Mouse (Mus musculus) heart, embryonic 15.5 days (tissue): ENCODE results near the gene Cpsf6. TPM values are rescaled to one million over a fixed set of nuclear protein-coding genes. Genes with fewer than 3 reads are reported as not detected.
"Not testable (repeated sequence)": the region's sequence is repeated elsewhere in the genome, so short reads cannot be mapped to it uniquely, and the experiment has no call there.

Experiments
- ATAC-seq: fragments of 200-750 bp; cut with Nextera tagmentation; replicated peaks from 2 replicates; pipeline ENCODE4 v1.8.0; 2017; ENCODE audit warnings: low read depth, moderate TSS enrichment; ENCODE audit not compliant: insufficient number of reproducible peaks, insufficient read depth, low FRiP score
- H3K27ac ChIP-seq: fragments of 300-500 bp; sonication (generic); 2 replicates; pipeline ENCODE4 v1.5.1; 2015; ENCODE audit warnings: mild to moderate bottlenecking, inconsistent platforms
- H3K27me3 ChIP-seq: fragments of 300-500 bp; sonication (generic); 2 replicates; pipeline ENCODE4 v1.6.1; 2015; ENCODE audit warnings: inconsistent platforms
- H3K36me3 ChIP-seq: fragments of 300-500 bp; sonication (generic); 2 replicates; pipeline ENCODE4 v1.6.1; 2015; ENCODE audit warnings: mild to moderate bottlenecking, inconsistent platforms
- H3K4me1 ChIP-seq: fragments of 300-500 bp; sonication (generic); replicated peaks from 2 replicates; pipeline ENCODE4 v1.6.1; 2015; ENCODE audit warnings: inconsistent platforms
- H3K4me2 ChIP-seq: fragments of 300-500 bp; sonication (generic); 2 replicates; pipeline ENCODE4 v1.6.1; 2015; ENCODE audit warnings: inconsistent platforms, mild to moderate bottlenecking, moderate library complexity
- H3K4me3 ChIP-seq: fragments of 300-500 bp; sonication (generic); 2 replicates; pipeline ENCODE4 v1.5.1; 2015; ENCODE audit warnings: mild to moderate bottlenecking, inconsistent platforms
- H3K9ac ChIP-seq: fragments of 300-500 bp; sonication (generic); 2 replicates; pipeline ENCODE4 v1.6.1; 2015; ENCODE audit warnings: mild to moderate bottlenecking, inconsistent platforms
- H3K9me3 ChIP-seq: fragments of 300-500 bp; sonication (generic); replicated peaks from 2 replicates; pipeline ENCODE4 v1.6.1; 2016; ENCODE audit warnings: inconsistent platforms
- WGBS: fragments of 180-500 bp; shearing (Covaris S2); methylation state at CpG from one replicate; pipeline ENCODE4 v1.1.7; 2015; ENCODE audit warnings: mixed read lengths; 5-methylcytosine and 5-hydroxymethylcytosine counted together
- polyA plus RNA-seq: library from polyadenylated mRNA; unstranded; fragments of >200 nt; fragmentation: Nextera tagmentation; extraction: Ambion mirVana; gene quantifications from 2 replicates; pipeline ENCODE4 v1.2.1, GENCODE M21; 2015

Cpsf6 gene
- polyA plus RNA-seq, 1 experiment from 2014 or later: 78.5 TPM

DNA sequence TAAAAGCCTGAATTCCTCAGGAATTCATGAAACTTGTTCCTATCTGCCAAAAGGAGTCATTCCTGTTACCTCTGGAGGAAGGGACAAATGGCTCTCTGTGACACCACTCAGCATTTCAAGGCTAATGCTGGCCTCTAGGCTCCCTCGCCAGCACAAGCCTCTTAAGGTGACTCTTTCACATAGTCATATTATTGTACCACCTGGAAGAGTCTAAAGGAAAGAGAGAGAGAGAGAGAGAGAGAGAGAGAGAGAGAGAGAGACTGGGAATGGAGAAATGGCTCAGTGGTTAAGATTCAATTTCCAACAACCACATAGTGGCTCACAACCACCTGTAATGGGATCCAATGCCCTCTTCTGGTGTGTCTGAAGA is 9.5 kb upstream of the Cpsf6 start:
- Histone ChIP-seq H3K4me2 (no peak overlapping the region), H3K9me3 (no peaks in the 10 kb centered on the region), H3K36me3 (no peaks in the 10 kb centered on the region), H3K4me3 (no peak overlapping the region), H3K27me3 (no peaks in the 10 kb centered on the region), H3K27ac (no peak overlapping the region), H3K4me1 (0 out of 2 replicates have a peak, but pooled peaks cover 3% of the 10 kb centered on the region), H3K9ac (no peak overlapping the region)
- WGBS: 79% methylated on average over 1 of the region's 1 CpGs
- no peak for ATAC-seq

DNA sequence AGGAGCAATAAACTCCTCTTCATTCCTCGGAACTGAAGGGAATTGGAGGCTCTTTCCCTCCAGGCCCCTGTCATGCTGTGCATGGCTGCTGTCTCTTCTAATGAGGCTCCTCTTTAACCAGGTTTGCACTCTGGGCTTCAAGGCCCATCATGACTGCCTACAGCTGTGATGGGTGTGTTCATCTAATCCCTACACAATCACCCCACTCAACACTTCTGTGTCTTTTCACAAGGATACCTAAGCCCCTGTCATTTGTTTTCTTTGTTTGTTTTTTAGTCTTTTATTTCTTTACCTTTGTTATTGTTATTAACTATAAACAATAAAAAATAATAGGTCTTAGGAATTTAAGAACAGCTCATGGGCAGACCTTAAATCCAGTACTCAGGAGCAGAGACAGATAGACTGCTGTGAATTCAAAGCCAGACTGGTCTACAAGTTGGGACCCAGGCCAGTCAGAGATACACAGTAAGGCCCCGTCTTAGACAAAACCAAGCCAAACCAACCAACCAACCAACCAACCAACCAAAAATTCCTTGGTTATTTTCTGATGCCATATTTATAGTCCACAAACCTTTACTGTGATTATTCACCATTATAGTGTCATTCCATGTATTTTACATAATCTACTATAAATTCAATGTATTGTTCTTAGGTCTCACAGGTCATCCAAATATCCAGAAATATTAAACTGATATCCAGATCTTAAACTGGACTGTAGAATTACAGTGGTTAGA is 9.0 kb upstream of the Cpsf6 start:
- Histone ChIP-seq H3K4me2 (no peak overlapping the region), H3K27ac (no peak overlapping the region), H3K36me3 (no peaks in the 10 kb centered on the region), H3K27me3 (no peaks in the 10 kb centered on the region), H3K4me1 (0 out of 2 replicates have a peak, but pooled peaks cover 3% of the 10 kb centered on the region), H3K9ac (no peak overlapping the region), H3K9me3 (no peaks in the 10 kb centered on the region), H3K4me3 (no peak overlapping the region)
- ATAC-seq: no peak
- WGBS: 72% methylated on average over 2 of the region's 2 CpGs

DNA sequence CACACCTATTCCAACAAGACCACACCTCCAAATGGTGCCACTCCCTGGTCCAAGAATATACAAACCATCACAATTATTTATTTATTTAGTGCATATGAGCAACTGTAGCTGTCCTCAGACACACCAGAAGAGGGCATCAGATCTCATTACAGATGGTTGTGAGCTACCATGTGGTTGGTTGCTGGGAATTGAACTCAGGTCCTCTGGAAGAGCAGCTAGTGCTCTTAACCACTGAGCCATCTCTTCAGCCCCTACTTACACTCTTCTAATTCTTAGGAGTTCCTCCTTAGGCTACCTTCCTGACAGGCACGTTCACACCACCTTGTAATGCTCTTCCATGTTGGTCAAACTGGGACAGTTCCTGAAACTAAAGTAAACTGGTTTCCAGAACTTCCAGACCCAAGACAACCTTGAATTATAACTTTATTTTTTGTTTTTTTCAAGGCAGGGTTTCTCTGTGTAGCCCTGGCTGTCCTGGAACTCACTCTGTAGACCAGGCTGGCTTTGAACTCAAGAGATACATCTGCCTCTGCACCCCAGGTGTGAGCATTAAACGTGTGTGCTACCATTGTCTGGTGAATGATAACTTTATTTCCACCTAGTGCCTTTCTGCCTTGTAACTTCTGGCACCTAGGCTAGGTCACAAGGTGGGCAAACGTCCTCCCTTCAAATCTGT is 8.3 kb upstream of the Cpsf6 start:
- not testable (repeated sequence) for H3K27ac ChIP-seq, H3K4me3 ChIP-seq, H3K27me3 ChIP-seq, H3K36me3 ChIP-seq, H3K9ac ChIP-seq, ATAC-seq, H3K9me3 ChIP-seq, H3K4me1 ChIP-seq, H3K4me2 ChIP-seq
- 52% methylated on average over 3 of the region's 3 CpGs for WGBS

DNA sequence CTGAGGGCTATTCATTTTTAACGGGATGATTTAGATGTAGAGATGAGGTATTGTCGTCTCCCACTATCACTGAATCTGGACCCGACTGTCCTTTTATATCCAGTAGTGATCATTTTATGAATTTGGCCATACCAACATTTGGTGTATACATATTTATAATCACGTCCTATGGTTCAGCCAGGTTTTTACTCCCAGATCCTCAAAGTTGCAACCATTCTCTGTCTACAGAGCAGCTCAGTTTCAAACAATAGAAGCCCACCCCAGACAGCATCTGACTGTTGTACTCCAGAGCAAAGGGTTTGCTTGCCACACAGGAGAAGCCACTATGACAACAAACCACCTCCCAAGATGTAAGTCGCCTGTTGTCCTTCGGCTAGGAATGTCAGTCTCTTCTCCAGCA is 7.2 kb upstream of the Cpsf6 start:
- no peak for ATAC-seq
- H3K36me3 ChIP-seq: no peaks in the 10 kb centered on the region
- H3K9ac ChIP-seq: no peak overlapping the region
- 78% methylated on average over 6 of the region's 6 CpGs for WGBS
- no peaks in the 10 kb centered on the region for H3K27me3 ChIP-seq
- no peak overlapping the region for H3K4me3 ChIP-seq
- H3K4me2 ChIP-seq: no peak overlapping the region
- H3K27ac ChIP-seq: no peak overlapping the region
- H3K9me3 ChIP-seq: no peaks in the 10 kb centered on the region
- H3K4me1 ChIP-seq: no peaks in the 10 kb centered on the region

DNA sequence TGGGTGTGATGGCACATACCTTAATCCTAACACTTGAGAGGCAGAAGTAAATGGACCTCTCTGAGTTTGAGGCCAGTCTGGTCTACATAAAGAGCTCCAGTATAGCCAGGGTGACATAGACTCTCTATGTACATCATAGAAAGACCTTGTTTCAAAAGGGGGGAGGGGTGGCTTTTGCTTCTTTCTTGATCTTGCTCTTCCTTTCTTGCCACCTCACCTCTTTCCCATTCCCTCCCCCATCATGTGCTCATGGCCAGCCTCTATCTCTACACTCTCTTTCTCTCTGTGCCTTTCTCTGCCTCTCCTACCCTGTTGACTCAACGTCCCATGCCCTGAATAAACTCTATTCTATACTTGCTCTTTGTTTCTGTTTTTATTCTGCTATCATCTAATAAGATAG is 6.4 kb upstream of the Cpsf6 start:
- H3K4me3 ChIP-seq: no peak overlapping the region
- H3K27ac ChIP-seq: no peak overlapping the region
- H3K4me1 ChIP-seq: no peaks in the 10 kb centered on the region
- H3K9ac ChIP-seq: no peak overlapping the region
- WGBS: 81% methylated on average over 1 of the region's 1 CpGs
- H3K4me2 ChIP-seq: no peak overlapping the region
- no peaks in the 10 kb centered on the region for H3K27me3 ChIP-seq
- no peak for ATAC-seq
- no peaks in the 10 kb centered on the region for H3K9me3 ChIP-seq
- H3K36me3 ChIP-seq: no peaks in the 10 kb centered on the region

DNA sequence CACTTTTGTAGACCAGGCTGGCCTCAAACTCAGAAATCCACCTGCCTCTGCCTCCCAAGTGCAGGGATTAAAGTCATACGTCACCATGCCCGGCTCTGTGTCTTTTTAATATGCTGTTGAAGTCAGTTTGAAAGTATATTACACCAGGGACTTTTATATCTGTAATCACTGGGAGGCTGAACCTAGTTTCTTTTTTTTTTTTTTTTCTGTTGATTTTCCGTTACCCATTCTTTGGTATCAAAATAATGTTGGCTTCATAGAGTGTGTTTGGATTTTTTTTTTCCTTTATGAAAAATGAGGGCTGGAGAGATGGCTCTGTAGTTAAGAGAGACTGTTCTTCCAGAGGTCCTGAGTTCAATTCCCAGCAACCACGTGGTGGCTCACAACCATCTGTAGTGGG is 5.6 kb upstream of the Cpsf6 start:
- no peaks in the 10 kb centered on the region for H3K9me3 ChIP-seq

DNA sequence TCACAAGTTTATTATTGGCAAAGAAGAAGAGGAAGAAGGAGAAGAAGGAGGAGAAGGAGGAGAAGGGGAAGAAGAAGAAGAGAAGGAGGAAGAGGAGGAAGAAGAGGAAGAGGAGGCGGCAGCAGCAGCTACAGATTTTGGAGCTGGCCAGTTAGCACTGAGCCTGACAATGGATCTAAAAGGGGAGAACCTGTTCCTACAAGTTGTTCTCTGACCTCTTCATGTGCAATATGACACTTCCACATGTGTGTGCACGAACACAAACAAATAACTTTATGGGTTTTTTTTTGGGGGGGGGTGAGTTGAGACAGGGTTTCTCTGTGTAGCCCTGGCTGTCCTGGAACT is 5.2 kb upstream of the Cpsf6 start:
- 76% methylated on average over 2 of the region's 2 CpGs for WGBS
- no peaks in the 10 kb centered on the region for H3K9me3 ChIP-seq
- H3K4me1 ChIP-seq: no peaks in the 10 kb centered on the region
- no peaks in the 10 kb centered on the region for H3K36me3 ChIP-seq
- H3K4me3 ChIP-seq: no peak overlapping the region
- H3K27me3 ChIP-seq: no peaks in the 10 kb centered on the region
- H3K9ac ChIP-seq: no peak overlapping the region
- ATAC-seq: no peak
- H3K4me2 ChIP-seq: no peak overlapping the region
- H3K27ac ChIP-seq: no peak overlapping the region

More for the DNA sequence above, 5.6 kb upstream of the Cpsf6 start:
- ATAC-seq: no peak
- H3K4me2 ChIP-seq: no peak overlapping the region
- no peaks in the 10 kb centered on the region for H3K4me1 ChIP-seq
- no peak overlapping the region for H3K4me3 ChIP-seq
- H3K9ac ChIP-seq: no peak overlapping the region
- H3K27ac ChIP-seq: no peak overlapping the region
- WGBS: 73% methylated on average over 4 of the region's 4 CpGs
- no peaks in the 10 kb centered on the region for H3K36me3 ChIP-seq
- H3K27me3 ChIP-seq: no peaks in the 10 kb centered on the region

DNA sequence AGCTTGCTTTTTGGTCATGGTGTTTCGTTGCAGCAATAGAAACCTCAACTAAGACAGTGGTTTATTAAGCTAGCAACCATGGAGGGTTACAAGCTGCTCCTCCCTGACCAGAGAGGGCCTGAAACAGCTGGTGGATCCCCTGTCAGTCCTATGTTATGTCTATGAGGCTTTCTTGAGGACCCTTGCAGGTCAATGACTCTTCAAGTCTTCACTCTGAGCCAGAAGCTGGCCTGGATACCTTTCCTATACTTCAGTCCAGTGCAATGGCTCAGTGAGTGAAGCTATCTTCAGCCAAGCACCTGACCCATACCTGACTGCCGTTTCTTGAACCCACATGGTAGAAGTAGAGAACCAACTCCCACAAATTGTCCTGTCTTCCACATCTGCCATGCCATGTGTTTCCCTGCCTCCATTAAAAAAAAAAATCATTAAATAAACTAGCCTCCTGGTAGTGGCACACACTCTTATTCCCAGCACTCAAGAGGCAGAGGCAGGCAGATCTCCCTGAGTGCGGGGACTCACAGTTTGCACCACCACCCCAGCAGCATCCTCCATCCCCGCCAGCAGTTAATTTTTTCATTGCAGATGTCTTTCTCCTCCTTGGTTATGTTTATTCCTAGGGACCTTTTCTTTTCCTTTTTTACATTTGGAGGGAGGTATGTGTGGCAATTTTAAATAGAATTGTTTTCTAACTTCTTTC is 4.7 kb upstream of the Cpsf6 start:
- Histone ChIP-seq H3K27me3 (no peaks in the 10 kb centered on the region), H3K4me2 (no peak overlapping the region), H3K36me3 (no peaks in the 10 kb centered on the region), H3K9ac (no peak overlapping the region), H3K9me3 (no peaks in the 10 kb centered on the region), H3K4me3 (no peak overlapping the region), H3K27ac (no peak overlapping the region), H3K4me1 (no peaks in the 10 kb centered on the region)
- 80% methylated on average over 4 of the region's 4 CpGs for WGBS
- no peak for ATAC-seq

DNA sequence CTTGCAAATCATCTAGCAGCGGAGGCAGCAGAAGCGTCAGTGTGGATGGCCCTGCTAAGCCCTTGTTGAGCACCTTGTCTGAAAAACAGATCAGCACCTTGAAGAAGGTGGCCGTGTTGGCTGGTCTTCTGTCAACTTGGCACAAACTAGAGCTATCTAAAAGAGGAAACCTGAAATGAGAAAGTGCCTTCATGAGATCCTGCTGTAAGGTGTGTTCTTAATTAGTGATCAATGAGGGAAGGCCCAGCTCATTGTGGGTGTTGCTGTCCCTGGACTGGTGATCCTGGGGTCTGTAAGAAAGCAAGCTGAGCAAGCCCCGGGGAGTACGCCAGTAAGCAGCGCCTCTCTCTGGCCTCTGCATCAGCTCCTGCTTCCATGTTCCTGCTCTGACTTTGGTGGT is 4.1 kb upstream of the Cpsf6 start:
- H3K27me3 ChIP-seq: no peaks in the 10 kb centered on the region
- no peaks in the 10 kb centered on the region for H3K9me3 ChIP-seq
- no peak overlapping the region for H3K9ac ChIP-seq
- H3K36me3 ChIP-seq: no peaks in the 10 kb centered on the region
- no peak overlapping the region for H3K4me3 ChIP-seq
- H3K4me1 ChIP-seq: no peaks in the 10 kb centered on the region
- ATAC-seq: no peak
- no peak overlapping the region for H3K4me2 ChIP-seq
- 74% methylated on average over 6 of the region's 6 CpGs for WGBS
- no peak overlapping the region for H3K27ac ChIP-seq

DNA sequence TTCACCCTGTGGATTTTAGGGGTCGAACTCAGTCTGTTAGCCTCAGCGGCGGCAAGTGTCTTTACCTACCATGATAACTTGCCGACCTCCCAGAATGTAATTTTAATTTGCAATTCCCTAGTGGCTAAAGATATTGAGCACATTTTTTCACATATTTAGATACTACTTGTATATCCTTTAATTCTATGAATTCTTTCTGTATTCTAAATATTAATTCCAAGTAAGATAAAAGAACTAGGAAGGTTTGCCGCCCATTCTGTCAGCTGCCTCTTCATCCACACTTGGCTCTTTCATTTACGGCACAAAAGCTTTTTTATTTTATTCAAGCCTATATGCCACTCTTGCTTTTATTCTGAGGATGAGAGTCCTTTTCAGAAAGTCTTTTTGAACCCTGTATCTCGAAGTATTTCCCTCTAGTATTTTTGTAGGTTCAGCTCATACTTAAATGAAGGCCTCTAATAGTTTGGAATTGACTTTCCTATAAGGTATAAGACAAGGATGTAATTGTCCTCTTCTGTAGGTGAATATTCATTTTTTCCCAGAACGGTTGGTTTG is 3.3 kb upstream of the Cpsf6 start:
- WGBS: 77% methylated on average over 8 of the region's 8 CpGs
- H3K36me3 ChIP-seq: no peaks in the 10 kb centered on the region
- no peak overlapping the region for H3K27ac ChIP-seq
- H3K9me3 ChIP-seq: no peaks in the 10 kb centered on the region
- H3K9ac ChIP-seq: no peak overlapping the region
- no peak overlapping the region for H3K4me2 ChIP-seq
- no peaks in the 10 kb centered on the region for H3K4me1 ChIP-seq
- no peaks in the 10 kb centered on the region for H3K27me3 ChIP-seq
- ATAC-seq: no peak
- H3K4me3 ChIP-seq: no peak overlapping the region

DNA sequence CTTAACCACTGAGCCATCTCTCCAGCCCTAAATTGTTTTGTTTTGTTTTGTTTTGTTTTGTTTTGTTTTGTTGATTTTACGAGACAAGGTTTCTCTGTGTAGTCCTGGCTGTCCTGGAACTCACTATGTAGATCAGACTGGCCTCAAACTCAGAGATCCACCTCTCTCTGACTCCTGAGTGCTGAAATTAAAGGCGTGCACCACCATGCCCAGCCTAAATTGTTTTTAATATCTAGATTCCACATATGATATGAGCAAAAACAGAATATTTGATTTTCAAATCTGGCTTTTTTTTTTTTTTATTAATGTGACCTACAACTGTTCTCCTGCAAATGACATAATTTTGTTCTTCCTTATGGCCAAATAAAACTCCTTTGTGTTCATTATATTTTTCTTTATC is 2.3 kb upstream of the Cpsf6 start:
- H3K4me2 ChIP-seq: no peak overlapping the region
- no peaks in the 10 kb centered on the region for H3K9me3 ChIP-seq
- H3K9ac ChIP-seq: no peak overlapping the region
- ATAC-seq: no peak
- H3K36me3 ChIP-seq: no peaks in the 10 kb centered on the region
- H3K27ac ChIP-seq: no peak overlapping the region
- WGBS: 79% methylated on average over 2 of the region's 2 CpGs
- no peaks in the 10 kb centered on the region for H3K4me1 ChIP-seq
- H3K4me3 ChIP-seq: no peak overlapping the region
- no peaks in the 10 kb centered on the region for H3K27me3 ChIP-seq
